Mouse (Mus musculus): ENCODE data around the gene Fkbp15. TPM values are rescaled to one million over a fixed set of nuclear protein-coding genes. Genes with fewer than 3 reads are reported as not detected.

Gene Fkbp15
- total RNA-seq, 2 experiments from 2014 or later = 31.5 to 47.4 TPM

DNA sequence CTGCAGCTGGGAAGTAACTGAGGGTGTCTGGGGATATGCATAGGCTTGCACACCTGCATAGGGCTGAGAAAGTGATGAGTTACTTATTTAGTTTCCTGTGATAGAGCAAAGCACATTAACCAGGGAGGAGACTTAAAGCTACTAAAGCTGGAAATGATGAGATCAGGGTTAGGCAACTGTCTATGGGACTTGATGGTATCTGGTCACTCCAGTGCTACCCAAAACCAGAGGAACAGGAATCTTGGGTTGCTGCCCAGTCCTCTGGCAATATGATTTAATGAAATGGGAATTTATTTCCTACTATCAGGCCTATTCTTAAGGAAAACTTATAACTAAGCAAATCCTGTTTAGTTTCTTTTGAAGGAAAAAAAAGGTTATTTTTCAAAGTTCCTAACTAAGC is 34.2 kb downstream of the Fkbp15 start:
- no peak for ATAC-seq (replicated peaks; ENCODE audit: poor library complexity, severe bottlenecking)

DNA sequence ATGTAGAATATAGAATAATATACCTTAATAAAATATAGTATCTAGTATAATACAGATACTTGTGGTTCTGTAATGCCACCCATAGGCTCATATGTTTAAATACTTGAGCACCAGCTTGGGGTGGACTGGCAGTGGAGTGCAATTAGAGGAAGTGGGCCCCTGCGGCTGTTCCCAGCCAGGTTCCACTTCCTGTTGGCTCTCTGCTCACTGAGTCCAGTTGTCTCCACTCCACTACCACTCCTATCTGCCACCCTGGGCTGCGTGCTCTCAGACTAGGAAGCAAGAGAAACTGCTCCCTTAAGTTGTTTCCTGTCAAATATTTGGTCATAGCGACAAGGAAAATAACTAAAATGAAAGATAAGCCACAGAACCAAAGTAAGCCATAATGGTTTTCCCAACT is 37.7 kb downstream of the Fkbp15 start:
- peak; percentile 100 for ATAC-seq (replicated peaks; ENCODE audit: poor library complexity, severe bottlenecking)

DNA sequence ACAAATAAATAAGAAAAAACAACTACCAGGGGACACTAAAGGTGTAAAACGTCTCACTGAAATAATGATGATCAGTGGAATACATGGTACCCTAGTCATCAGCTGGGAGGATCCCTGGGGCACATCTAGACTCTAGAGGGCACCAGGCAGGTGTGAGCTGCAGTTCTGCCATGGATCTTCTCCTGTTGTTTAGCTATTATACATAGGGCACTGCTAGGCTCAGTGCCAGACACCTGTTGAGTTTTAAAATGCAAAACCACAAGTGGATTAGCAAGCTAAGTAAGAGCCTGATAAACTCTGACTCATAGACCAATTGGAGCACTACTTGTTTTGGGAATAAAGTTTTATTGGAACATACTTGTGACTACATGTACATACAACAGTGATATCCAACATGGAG is 42.1 kb downstream of the Fkbp15 start:
- no peak for ATAC-seq (replicated peaks; ENCODE audit: poor library complexity, severe bottlenecking)

DNA sequence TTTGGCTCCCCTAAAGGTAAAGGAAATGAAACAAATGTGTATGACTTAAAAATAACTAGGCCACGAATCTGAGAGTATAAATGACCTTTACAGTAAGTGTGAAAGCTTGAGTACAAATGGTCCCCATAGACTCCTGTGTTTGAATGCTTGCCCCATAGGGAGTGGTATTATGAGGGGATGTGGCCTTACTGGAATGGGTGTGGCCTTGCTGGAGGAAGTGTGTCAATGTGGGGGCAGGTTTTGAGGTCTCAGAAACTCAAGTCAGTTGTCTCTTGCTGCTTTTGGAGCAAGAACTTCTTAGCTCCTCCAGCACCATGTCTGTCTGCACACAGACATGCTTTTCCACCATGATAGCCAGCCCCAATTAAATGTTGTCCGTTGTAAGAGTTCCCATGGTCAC is 43.9 kb downstream of the Fkbp15 start:
- ATAC-seq (replicated peaks; ENCODE audit: poor library complexity, severe bottlenecking) = peak; percentile 85

DNA sequence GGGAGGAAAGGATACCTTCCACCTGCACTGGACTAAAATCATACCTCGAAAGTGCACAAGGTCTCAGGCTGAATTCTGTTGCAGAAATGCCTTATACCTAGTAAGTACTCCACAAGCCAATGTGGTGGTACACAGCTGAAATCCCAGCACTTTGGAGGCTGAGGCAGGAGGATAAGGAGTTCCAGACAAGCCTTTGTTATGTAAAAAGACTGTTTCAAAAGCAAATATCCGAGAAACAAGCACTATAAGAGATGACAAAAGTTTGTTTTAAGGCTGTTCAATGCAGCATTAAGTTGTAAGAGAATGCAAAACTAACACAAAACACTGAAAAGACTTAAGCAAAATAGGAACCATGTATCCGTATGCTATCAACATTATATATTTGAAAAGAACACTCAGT is 45.8 kb downstream of the Fkbp15 start:
- no peak for ATAC-seq (replicated peaks; ENCODE audit: poor library complexity, severe bottlenecking)

DNA sequence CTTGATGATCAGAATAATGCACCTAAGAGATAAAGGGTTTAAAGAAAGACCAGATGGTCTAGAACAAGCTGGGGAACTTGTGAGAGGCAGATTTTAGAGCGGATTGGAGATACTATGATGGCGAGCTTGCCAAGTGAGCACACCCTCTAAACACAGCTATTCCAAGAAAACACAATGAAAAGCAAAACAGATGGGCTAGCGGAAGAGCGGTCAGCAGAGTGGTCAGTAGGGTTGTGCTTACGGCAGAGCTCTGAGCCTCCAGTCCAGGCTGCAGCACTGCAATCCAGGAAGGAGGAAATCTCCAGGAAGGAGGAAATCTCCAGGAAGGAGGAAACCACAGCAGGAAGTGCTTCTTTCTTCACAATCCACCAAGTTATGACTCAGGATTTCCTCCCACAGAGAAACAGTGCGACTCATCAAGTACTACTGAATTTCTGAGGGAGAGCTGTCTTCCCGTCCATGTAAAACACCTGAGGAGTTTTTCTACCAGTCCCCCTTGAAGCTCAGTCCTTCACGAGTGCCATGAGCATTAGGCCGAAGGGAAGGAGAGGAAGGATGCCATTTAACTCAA is 46.6 kb downstream of the Fkbp15 start:
- peak; percentile 61 for ATAC-seq (replicated peaks; ENCODE audit: poor library complexity, severe bottlenecking)

DNA sequence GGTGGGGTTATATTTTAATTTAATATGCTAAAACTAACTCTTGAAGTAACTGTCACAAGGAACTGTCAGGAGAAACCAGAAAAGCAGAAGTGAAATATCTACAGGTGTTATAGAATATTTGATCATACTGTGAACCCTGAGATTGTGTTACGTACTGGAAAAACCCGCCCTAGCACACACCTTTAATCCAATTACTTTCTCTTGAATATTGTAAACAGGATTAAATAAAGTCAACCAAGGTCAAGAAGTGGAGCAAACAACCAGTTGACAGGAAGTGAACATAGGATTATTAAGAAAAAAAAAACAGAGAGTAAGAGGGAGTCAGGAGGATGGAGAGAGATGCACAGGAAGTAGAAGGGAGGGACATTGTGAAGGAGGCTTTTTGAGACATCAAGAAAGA is 47.5 kb downstream of the Fkbp15 start:
- ATAC-seq (replicated peaks; ENCODE audit: poor library complexity, severe bottlenecking) = no peak

DNA sequence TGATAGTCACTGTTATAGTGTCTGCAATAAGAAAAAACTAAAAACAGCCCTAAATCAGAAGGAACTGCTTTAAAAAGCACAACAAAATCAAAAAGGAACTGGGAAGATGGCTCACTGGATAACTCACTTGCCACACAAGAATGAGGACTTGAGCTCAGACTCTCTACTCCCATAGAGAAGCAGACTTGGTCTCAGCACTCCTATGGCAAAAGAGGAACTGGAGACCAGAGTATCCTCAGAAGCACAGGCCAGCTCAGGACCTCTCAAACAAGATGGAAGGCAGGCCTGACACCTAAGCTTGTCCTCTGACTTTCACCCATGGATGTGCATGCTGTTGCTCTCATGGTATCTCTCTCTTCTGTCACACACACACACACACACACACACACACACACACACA is 51.9 kb downstream of the Fkbp15 start:
- peak; percentile 80 for ATAC-seq (replicated peaks; ENCODE audit: poor library complexity, severe bottlenecking)

DNA sequence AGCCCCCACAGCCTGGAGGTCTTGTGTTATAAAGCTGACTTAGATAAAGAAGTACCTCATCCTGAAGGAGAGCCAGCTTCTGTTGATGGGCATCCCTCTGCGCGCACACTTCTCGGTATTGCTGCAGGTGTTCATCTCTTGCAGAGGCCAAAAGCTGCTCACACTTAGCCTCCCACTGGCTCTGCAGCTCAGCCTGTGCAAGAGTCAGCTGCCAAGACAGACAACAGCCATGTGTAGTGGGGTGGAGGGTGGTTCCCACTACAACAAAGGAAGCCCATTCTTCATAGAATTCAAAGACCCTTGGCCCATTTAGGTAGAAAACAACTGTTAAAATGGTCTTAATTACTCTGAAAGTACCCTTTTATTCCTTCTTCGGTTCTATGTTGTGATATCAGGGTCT is 53.5 kb downstream of the Fkbp15 start:
- no peak for ATAC-seq (replicated peaks; ENCODE audit: poor library complexity, severe bottlenecking)

DNA sequence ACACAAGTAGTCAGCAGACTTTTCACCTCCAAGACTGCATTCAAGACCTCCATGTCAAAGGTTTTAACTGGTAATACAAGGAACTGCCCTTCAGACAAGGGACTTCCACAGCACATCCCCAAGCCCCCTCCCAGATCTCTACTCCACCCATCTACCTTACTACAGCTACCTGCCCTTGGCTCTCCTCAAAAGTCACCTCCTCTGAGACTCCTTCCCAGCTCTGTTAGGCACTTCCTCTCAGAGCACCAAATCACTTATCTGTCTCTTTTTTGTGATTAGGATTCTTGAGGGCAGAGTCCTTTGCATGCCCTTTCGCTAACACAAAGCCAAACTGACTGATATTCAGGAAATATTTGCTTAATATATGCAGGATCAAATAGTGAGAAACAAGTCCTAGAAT is 54.0 kb downstream of the Fkbp15 start:
- ATAC-seq (replicated peaks; ENCODE audit: poor library complexity, severe bottlenecking) = no peak

DNA sequence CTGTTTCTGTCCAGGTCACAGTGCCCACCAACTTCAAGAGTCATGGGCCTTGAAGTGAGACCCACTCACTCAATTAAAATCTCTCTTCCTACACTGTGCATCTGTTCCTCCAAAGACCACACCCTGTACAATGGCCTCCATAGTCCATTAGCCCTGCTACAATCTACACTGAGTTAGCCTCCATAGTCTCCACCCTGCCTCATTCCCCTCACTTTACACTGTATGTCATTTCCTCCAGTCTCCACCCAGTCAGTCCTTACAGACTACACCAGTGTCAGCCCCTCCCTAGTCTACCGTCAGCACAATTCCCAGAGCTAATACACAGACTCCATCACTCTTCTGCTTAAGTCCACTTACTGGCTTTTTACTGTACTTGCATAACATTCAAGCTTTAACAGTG is 57.1 kb downstream of the Fkbp15 start:
- ATAC-seq (replicated peaks; ENCODE audit: poor library complexity, severe bottlenecking) = no peak

- no peak for ATAC-seq (replicated peaks; ENCODE audit: poor library complexity, severe bottlenecking)
These were observed 57.6 kb downstream of the Fkbp15 start for GRCm38 (mm10) chr4:62302795-62303194.

DNA sequence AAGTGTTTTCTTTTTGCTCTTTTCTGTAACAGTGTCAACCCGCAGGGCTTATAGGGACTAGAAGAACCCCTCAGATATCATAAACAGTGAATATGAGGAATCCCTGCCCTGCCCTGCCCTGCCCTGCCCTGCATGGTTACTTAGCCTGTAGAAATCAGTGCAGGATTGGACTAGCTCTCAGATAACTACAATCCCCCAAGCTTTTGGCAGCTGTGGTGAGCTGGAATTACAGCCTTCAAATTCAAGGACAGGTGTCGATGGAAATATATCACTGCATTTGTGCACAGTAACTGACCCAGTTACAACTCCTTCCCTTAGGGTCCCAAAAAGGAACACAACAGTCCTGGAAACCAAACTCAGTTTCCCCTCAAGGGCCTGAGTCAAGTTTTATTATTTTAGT is 60.3 kb downstream of the Fkbp15 start:
- no peak for ATAC-seq (replicated peaks; ENCODE audit: poor library complexity, severe bottlenecking)

DNA sequence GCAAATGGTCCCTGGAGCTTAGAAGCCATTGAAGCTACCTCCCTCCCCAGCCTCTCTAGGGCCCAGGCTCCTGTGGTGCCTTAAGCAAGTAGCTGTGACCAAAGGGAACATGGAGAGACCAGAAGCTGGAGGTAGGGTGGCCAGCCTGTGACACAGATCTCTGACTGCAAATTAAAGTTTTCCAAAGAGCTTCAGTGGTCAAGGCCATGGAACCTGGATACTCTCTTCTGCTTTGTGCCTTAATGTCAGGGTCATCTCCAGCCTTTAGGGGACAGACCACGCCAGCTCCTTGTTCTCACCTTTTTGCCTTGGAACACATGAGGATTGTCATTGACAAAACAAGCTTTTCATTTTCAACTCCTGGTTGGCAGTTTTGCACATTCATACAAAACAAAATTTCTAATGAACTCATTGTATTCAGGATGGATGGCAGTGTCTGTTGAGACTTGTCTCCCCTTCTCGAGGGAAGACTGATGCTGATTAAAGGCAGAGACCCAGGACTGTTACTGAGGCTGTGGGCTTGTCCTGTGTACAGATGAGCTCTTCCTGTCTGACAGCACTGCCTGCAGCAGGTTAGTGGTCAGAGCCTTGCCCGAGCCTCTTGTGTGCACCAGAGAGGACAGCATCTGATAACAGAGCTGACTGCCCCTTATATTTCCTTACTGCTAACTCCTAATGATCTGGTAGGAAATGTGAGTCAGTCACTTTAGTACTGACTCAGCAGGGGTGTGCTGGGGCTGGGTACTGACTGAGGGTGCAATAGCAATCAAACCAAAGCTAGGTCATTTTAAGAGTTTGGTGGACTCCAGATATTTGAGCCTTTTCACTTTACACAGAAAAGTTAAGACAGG is 62.8 kb downstream of the Fkbp15 start:
- ATAC-seq (replicated peaks; ENCODE audit: poor library complexity, severe bottlenecking) = no peak

DNA sequence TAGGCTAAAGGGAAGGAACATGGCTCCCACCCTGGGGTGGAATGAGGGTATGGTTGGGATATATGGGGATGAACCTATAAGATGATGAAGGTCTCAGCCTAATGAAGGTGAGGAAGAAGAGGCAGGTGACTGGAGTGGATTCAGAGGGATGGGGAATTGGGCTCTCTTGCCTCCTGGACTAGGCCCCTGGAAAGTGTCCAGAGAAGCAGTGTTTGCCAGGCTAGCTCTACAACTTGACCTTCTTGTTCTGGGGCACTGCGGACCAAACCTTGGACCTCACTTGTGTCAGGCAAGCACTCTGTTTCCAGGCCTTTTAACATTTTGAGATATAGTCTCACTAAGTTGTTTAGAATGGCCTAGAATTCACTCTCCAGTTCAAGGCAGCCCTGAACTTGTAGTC is 65.6 kb downstream of the Fkbp15 start:
- ATAC-seq (replicated peaks; ENCODE audit: poor library complexity, severe bottlenecking) = no peak

- ATAC-seq (replicated peaks; ENCODE audit: poor library complexity, severe bottlenecking) = no peak
These were observed 67.0 kb downstream of the Fkbp15 start for GRCm38 (mm10) chr4:62293219-62293861.

DNA sequence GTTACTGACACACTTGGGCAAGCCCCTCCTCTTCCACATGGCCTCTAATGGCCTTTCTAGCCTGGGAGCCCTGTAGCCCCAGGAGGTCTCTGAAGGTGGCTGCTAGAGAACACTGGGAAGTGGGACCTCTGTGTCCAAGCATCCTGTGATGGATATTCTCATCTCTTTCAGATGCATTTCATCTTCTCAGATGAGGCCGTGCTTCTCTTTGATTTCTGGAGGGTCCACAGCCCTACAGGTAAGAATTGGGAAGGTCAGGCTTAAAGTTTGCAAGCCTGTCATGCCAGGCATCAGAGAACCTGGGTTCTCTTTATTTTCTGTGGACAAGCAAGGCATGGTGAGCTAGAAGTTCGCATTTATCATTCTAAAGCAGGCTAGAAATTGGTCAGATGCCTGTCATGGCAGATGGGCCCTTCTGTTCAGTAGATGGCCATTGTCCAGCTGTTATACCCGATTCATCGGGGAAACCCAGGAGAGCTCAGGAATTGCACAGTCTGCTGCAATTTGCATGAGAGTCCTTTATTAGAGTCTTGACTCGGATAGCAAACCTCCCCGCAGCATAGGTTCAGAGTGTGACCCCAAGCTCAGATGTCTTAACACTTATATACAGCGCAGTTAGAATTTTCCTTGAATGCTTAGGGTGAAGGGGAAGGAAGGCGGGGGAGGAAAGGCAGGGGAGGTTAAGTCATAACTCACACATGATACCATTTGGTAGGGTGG is 67.7 kb downstream of the Fkbp15 start:
- ATAC-seq (replicated peaks; ENCODE audit: poor library complexity, severe bottlenecking) = no peak

- ATAC-seq (replicated peaks; ENCODE audit: poor library complexity, severe bottlenecking) = peak; percentile 72
These were observed 69.4 kb downstream of the Fkbp15 start for GRCm38 (mm10) chr4:62290816-62291505.

DNA sequence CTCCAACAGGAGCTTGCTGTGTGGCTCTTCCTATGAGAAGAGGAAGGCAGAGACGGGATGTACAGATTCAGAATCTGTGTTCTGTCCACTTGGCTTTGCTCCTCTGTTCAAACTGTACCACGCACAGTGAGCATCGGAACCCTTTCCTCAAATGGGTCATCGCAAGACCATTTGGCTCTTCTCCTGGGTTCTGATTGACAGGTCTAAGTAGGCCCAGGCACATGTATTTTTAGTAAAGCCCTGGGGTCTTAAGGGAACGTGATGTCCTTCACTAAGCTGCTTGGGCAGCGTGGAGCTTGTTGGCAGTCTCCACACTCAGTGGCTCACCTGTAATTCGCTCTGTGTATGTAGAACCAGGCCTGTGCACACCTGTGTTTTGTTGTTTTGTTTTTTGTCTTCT is 71.1 kb downstream of the Fkbp15 start:
- ATAC-seq (replicated peaks; ENCODE audit: poor library complexity, severe bottlenecking) = no peak

Measured in granulocyte monocyte progenitor cell, adult 5-6 weeks (primary cell).